Mouse (Mus musculus) E14TG2a.4 (cell line): Measurements from ENCODE around the gene Fstl4.

ENCODE experiments used
- H3K27me3 ChIP-seq: 2 replicates; pipeline ENCODE4 v1.6.1; 2014; ENCODE audit warnings: low read length, control low read depth; ENCODE audit not compliant: insufficient read depth
- H3K36me3 ChIP-seq: 2 replicates; pipeline ENCODE4 v1.6.1; 2014; ENCODE audit warnings: low read length, control low read depth; ENCODE audit not compliant: insufficient read depth
- H3K4me1 ChIP-seq: replicated peaks from 2 replicates; pipeline ENCODE4 v1.6.1; 2014; ENCODE audit warnings: low read depth, low read length, control low read depth
- H3K4me3 ChIP-seq: replicated peaks from 2 replicates; pipeline ENCODE4 v1.5.1; 2014; ENCODE audit warnings: mild to moderate bottlenecking, low read length
- H3K9me3 ChIP-seq: 2 replicates; pipeline ENCODE4 v1.6.1; 2014; ENCODE audit warnings: low read length, control low read depth
- CTCF ChIP-seq: conservative IDR thresholded peaks from 2 replicates; pipeline ENCODE4 v1.5.1; 2014; ENCODE audit warnings: low read length
- NANOG ChIP-seq: IDR thresholded peaks from 2 replicates; pipeline ENCODE4 v1.6.1; 2014; ENCODE audit warnings: borderline replicate concordance, low read length, mixed read lengths
- POU5F1 ChIP-seq: IDR thresholded peaks from 2 replicates; pipeline ENCODE4 v1.6.1; 2014; ENCODE audit warnings: low read length, borderline replicate concordance

Fstl4 gene

DNA sequence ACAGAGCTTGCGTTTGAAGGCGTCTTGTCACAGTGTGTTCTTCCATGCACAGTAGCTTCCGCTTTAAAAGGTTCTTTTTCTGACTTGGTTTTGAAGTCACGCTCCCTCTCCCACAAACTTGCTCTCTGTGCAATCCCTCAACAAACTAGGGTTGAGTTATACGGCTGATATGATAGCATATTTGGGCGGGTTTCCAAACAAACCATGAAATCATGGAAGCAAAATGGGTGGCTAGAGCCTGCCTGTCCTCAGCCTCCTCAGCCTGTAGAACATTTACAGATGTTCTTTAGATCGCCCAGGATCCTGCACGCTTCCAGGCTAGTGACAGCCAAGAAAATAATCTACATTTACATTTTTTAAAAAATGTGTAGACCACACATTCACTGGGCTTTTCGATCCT is 239.4 kb downstream of the Fstl4 start:
- no peak overlapping the region for H3K4me3 ChIP-seq
- no peak for TF ChIP-seq CTCF
- TF ChIP-seq NANOG: no peak
- TF ChIP-seq POU5F1: no peak
- H3K36me3 ChIP-seq: no peaks in the 10 kb centered on the region
- H3K27me3 ChIP-seq: no peaks in the 10 kb centered on the region
- peaks cover 6% of the 10 kb centered on the region for H3K9me3 ChIP-seq
- no peaks in the 10 kb centered on the region for H3K4me1 ChIP-seq

DNA sequence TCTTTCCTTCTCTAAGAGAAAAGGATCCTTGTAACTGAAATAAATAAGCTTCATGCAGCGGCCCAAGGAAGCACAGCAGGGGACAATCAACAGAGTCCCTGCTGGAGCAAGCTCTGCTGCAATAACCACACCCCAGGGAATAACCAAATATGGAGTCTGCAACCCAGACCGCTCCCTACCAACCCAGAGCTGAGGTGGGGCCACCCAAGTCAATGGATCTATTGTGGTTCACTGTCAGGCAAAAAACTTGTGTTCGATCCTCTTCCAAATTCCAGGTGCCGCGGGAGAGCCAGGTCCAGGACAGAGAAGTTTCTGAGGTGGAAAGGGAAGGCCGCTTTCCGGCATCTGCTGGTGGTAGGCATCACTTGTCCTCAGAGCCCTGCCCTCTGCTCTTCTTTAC is 245.2 kb downstream of the Fstl4 start:
- no peaks in the 10 kb centered on the region; the same call in 1 of the 2 replicates for H3K9me3 ChIP-seq
- no peaks in the 10 kb centered on the region for H3K36me3 ChIP-seq
- peaks cover 11% of the 10 kb centered on the region for H3K4me1 ChIP-seq
- TF ChIP-seq POU5F1: no peak
- TF ChIP-seq NANOG: no peak
- no peak for TF ChIP-seq CTCF
- peaks cover 4% of the 10 kb centered on the region for H3K27me3 ChIP-seq
- H3K4me3 ChIP-seq: no peak overlapping the region

DNA sequence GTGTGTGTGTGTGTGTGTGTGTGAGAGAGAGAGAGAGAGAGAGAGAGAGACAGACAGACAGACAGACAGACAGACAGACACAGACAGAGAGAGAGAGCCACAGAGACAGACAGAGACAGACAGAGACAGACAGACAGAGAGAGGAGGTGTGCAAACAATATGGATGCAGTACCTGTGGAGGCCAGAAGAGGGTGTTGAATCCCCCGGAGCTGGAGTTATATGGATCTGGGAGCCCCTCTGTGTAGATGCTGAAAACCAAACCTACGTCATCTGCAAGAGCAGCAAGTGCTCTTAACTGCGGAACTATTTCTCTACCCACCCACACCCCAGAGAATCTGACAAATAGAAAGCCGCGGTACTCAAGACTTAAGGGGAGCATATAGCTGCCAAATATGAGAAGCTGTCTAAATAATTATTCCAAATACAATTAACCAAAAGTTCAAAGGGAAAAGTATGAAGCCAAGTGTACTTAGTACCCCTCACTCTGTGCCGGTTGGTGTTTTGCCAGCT is 247.6 kb downstream of the Fstl4 start:
- H3K9me3 ChIP-seq: no peaks in the 10 kb centered on the region
- H3K36me3 ChIP-seq: no peaks in the 10 kb centered on the region
- peaks cover 4% of the 10 kb centered on the region for H3K27me3 ChIP-seq
- TF ChIP-seq CTCF: peak; percentile 35
- no peak for TF ChIP-seq POU5F1
- H3K4me1 ChIP-seq: peaks cover 11% of the 10 kb centered on the region
- H3K4me3 ChIP-seq: no peak overlapping the region

DNA sequence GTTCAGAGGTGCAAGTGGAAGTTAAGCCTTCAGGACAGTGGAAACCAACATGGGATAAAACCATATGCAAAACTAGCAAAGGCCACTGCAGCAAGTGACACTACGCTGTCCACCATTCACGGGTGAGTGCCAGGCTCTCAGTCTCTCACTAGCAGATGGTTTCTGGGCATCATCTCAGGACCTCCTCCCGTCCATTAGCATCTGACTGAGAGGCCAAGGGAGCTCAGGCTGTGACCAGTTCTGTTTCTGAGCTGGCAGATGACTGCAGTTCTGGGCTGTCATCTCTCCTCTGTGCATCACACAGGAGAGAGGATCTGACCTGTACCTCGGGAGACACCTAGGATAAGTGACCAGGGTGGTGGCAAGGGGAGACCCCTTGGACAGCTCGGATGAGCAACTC is 249.5 kb downstream of the Fstl4 start:
- peaks cover 11% of the 10 kb centered on the region for H3K4me1 ChIP-seq
- H3K36me3 ChIP-seq: no peaks in the 10 kb centered on the region
- TF ChIP-seq NANOG (no peak), POU5F1 (no peak), CTCF (no peak)
- peaks cover 4% of the 10 kb centered on the region for H3K27me3 ChIP-seq
- H3K4me3 ChIP-seq: no peak overlapping the region
- no peaks in the 10 kb centered on the region for H3K9me3 ChIP-seq

GRCm38 (mm10) chr11:53016358-53017021 is 252.1 kb downstream of the Fstl4 start:
- Histone ChIP-seq H3K9me3 (no peaks in the 10 kb centered on the region), H3K27me3 (no peaks in the 10 kb centered on the region), H3K4me1 (no peaks in the 10 kb centered on the region), H3K4me3 (no peak overlapping the region), H3K36me3 (no peaks in the 10 kb centered on the region)
- no peak for TF ChIP-seq POU5F1
- TF ChIP-seq NANOG: no peak

GRCm38 (mm10) chr11:53019509-53019908 is 255.1 kb downstream of the Fstl4 start:
- no peaks in the 10 kb centered on the region for H3K9me3 ChIP-seq
- no peaks in the 10 kb centered on the region for H3K4me1 ChIP-seq
- no peak for TF ChIP-seq NANOG
- no peaks in the 10 kb centered on the region for H3K27me3 ChIP-seq
- H3K4me3 ChIP-seq: no peak overlapping the region
- H3K36me3 ChIP-seq: no peaks in the 10 kb centered on the region

GRCm38 (mm10) chr11:53024403-53024802 is 260.0 kb downstream of the Fstl4 start:
- Histone ChIP-seq H3K9me3 (no peaks in the 10 kb centered on the region), H3K4me1 (no peaks in the 10 kb centered on the region), H3K27me3 (peaks cover 3% of the 10 kb centered on the region; the same call in 1 of the 2 replicates), H3K4me3 (no peak overlapping the region), H3K36me3 (no peaks in the 10 kb centered on the region)
- TF ChIP-seq POU5F1: no peak
- TF ChIP-seq NANOG: no peak
- TF ChIP-seq CTCF: no peak

DNA sequence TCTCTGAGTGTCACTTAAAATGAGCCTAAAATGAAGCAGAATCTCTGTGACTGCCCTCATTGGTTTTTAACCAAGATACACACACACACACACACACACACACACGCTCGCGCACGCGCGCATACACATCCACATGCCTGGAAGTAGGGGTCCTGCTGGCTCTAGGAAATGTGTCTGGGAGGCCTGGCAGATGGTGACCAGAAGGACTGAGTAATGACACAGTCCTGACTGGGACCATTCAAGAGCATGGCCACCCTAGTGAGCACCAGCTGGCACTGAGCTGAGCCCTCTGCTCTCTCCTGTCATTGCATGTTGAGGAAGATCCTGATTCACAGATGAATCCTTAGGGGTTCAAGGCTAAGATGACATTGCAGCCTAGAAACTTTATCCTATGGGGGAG is 261.3 kb downstream of the Fstl4 start:
- no peaks in the 10 kb centered on the region for H3K9me3 ChIP-seq

More for the DNA sequence above, 261.3 kb downstream of the Fstl4 start:
- TF ChIP-seq CTCF (no peak), NANOG (no peak), POU5F1 (no peak)
- H3K4me1 ChIP-seq: no peaks in the 10 kb centered on the region
- H3K4me3 ChIP-seq: no peak overlapping the region
- H3K36me3 ChIP-seq: no peaks in the 10 kb centered on the region
- H3K27me3 ChIP-seq: peaks cover 6% of the 10 kb centered on the region; the same call in 1 of the 2 replicates
